Mouse (Mus musculus) T-helper 1 cell (primary cell): ENCODE data around the gene Eci3.
"Not testable (repeated sequence)": the region's sequence is repeated elsewhere in the genome, so short reads cannot be mapped to it uniquely, and the experiment has no call there.

Experiments
- in situ Hi-C: fragments of 300-600 bp; cut with MboI, MseI; formaldehyde crosslinking; loops from one replicate; pipeline ENCODE4 v1.15.1; 2025; ENCODE audit warnings: high pct_unique_total_duplicates

The Eci3 gene

DNA sequence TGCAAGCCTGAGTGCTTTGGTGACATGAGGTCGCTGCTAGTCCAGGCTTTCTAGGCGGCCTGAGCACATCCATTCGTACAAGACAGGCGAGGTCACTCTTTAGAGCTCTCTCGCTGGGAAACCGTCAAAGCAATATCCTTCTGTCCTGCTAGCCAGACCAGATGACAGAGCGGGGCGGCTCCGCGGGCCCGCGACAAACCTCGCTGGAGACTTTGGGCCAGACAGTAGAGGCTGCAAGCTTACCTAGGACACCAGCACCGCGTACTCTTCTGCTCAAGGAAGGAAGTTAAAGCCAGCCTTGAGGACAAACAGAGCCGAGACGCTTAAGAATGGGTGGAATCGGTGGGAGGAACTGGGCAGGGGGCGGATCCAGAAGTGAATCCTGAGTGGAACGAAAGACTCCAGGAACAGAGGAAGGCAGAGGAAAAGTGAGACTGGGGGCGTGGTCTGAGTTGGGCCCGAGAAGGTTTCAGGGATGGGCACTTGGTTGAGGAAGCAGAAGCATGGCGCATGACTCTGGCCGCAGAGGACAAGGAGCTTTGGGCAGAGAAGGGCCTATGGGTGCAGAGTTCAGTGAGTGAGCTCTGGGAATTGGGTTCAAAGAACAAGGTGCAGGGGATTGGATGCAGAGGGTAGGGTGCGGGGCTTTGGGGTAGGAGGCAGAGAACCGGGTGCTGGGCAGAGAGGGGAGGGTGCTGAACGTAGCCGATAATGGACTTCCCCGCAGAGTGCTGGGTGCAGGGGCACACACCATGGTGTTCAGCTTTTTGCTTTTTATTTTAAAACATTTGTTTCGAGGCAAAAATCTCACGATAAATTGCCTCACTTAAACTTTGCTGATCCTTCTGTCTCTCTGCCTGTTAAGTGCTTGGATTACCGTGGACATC, at the start of gene Eci3:
Eci3 (minus strand) TSS at position 300 of the 887 bp plus-strand sequence.
- in situ Hi-C loops: no loop called here

GRCm38 (mm10) chr13:34995925-34996324, 32.3 kb upstream of the Eci3 start:
- in situ Hi-C loops: loop anchor here (10.0 kb wide), 1 partner anchor 121 kb away; the partner anchor contains the start of gene Prpf4b

DNA sequence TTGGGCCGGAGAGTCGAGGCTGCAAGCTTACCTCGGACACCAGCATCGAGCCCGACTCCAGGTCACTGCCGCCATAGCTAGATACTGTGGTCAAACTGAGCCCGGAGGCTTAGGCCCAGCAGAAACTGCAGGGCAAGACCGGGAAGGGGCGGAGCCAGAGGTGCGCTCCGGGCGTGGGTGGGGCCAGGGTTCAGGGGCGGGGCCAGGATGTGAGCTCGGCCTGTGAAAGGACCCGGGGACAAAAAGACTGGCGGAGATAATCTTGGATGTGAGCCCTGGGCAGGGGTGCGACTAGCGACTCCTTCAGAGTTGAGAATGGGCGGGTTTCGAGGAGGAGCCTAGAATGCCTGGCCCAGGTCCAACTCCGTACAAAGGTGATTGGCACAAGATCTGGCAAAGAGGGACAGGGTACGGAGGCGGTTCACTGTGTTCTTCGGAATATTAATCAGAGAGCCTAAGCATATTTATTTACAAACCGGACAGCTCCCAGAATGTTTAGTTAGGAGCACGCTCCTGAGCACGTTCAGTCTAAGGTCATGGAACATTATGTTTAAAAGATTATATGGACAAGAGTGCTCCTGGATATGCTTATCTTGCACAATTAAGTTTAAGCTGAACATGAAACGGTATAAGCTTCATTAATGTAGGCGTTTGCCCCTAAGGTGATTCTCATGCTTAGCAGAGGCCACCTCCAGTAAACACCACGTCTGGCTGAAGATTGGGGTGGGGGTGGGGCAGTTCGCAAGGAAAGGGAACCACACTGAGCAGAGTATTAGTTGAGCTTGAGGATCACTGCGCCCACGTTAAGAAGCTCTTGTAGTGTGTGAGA, 30.6 kb upstream of the Eci3 start:
- in situ Hi-C loops: loop anchor here (10.0 kb wide), 1 partner anchor 119 kb away; the partner anchor contains the start of gene Prpf4b

DNA sequence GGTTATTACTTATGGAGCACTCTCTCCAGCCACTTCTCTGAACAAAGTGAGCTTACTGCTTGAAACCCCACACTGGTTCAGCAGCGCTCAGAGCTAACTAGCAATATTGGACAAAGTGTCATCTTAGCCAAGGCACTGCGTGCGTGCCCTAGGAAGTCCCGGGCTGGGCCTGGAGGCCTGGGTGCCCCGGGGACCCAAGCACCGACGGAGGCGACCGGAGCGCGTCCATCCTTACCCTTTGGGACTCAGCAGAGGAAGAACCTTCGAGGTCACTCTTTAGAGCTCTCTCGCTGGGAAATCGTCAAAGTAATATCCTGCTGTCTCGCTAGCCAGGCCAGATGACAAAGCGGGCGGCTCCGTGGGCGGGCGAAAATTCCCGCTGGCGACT, 30.0 kb upstream of the Eci3 start:
- in situ Hi-C loops: loop anchor here (10.0 kb wide), 1 partner anchor 119 kb away; the partner anchor contains the start of gene Prpf4b

DNA sequence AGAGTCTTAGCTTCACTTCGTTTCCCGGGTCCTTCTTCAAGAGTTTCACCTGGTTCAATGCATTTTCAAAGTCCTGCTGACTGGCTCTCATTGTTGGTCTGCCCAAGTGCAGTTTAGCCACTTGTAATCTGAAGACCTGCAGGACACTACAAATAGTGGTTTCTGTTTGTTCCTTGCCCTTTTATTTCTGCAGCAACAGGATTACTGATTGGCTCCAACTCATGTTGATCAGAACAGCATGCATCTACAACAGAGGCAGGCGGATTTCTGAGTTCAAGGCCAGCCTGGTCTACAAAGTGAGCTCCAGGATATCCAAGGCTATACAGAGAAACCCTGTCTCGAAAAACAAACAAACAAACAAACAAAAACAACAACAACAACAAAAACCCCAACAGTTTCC, 29.5 kb upstream of the Eci3 start:
- in situ Hi-C loops: loop anchor here (10.0 kb wide), 1 partner anchor 118 kb away; the partner anchor contains the start of gene Prpf4b

DNA sequence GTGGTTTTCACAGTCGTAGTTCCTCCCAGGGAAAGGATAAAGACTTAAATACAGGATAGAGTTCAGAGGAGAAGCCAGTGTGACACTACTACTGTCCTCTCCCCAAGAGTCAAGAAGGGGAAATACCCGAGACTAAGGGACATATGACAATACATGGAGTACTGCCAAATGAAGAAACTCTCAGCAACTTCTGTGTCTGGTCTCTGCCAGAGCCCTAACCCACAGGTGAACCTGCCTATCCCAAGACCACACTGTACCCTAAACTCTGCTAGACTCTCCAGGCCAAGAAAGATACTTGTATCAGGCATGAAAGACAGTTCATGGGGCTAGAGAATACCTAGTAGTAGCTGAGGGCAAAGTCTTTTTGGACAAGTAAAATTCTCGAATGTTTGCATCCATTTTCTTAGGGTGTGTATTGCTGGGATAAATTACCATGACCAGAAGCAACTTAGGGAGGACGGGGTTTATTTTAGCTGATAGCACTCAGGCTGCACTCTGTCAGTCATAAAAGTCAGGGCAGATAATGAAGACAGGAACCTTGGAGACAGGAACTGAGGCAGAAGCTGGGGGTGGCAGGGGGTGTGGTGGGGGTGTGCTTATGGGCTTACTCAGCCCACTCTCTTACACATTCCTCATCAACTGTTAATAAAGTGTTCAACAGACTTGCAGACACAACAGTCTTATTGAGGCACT, 28.1 kb upstream of the Eci3 start:
- in situ Hi-C loops: loop anchor here (10.0 kb wide), 1 partner anchor 117 kb away; the partner anchor contains the start of gene Prpf4b

DNA sequence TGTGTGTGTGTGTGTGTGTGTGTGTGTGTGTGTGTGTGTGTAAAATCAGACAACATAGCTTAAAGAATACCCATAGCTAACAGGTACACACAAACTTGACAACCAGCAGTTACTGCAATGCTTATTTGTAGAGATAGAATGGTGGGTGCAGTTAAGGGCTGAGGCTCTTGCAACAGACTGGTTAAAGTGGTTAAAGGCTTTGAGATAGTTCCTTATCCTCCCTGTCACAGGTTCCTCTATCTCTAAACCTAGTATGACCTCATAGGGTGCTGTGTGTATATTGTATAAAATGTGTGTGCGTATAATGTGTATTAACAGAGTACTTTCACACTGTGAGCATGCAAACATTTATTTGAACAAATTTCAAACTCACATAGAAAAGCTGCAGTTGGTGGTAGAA, 19.9 kb upstream of the Eci3 start:
- in situ Hi-C loops: not testable (repeated sequence)

GRCm38 (mm10) chr13:34978635-34979034, 15.0 kb upstream of the Eci3 start:
- in situ Hi-C loops: not testable (repeated sequence)

- in situ Hi-C loops: no loop called here
These were observed 13.8 kb upstream of the Eci3 start for GRCm38 (mm10) chr13:34977410-34977809.

- in situ Hi-C loops: no loop called here
These were observed 12.5 kb upstream of the Eci3 start for GRCm38 (mm10) chr13:34976116-34976515.

DNA sequence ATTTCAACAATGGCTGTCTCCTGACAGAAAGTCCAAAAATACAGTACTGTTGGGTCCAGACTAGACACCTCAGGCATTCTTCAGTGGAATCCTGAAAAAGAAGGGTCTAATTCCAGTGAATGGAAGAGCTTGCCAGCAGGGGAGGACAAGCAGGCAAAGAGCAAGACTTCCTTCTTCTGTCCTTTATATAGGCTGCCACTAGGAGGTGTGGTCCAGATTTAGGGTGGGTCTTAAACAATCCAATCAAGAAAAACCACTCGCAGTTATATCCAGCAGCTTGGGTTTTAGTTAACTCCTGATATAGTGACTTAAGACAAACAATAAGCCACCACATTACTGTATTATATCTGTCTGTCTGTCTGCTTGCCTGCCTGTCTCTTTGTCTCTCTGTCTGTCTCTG, 10.2 kb upstream of the Eci3 start:
- in situ Hi-C loops: no loop called here

DNA sequence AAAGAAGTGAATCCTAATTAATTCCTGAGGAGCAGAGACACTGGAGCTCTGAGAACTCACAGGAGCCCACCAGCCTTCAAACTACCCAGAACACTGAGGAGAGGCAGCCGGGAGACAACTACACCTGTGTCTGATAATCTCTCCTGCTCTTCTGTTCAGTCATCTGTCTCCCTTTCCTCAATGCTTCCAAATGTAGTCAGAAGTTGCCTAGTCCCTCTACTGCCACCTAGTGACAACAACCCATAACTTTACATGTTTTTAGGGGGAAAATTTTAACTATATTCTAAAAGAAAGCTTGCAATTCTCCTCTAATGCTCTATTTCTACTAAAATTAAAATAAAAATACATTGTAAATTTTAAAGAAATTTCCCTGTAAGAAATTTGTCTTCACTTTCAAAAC, 9.5 kb upstream of the Eci3 start:
- in situ Hi-C loops: no loop called here

- in situ Hi-C loops: not testable (repeated sequence)
These were observed 8.8 kb upstream of the Eci3 start for GRCm38 (mm10) chr13:34972456-34972855.

DNA sequence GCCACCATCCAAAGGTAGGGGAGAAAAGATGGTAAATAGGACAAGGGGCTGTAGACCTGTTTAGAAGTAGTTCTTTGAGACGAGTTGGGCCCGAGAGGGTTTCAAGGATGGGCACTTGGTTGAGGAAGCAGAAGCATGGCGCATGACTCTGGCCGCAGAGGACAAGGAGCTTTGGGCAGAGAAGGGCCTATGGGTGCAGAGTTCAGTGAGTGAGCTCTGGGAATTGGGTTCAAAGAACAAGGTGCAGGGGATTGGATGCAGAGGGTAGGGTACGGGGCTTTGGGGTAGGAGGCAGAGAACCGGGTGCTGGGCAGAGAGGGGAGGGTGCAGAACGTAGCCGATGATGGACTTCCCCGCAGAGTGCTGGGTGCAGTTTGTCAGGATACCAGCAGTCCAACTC, 2.0 kb upstream of the Eci3 start:
- in situ Hi-C loops: not testable (repeated sequence)

GRCm38 (mm10) chr13:34964866-34965265, 1.3 kb upstream of the Eci3 start:
- in situ Hi-C loops: no loop called here

GRCm38 (mm10) chr13:34964419-34964818, 809 bp upstream of the Eci3 start:
- in situ Hi-C loops: no loop called here

DNA sequence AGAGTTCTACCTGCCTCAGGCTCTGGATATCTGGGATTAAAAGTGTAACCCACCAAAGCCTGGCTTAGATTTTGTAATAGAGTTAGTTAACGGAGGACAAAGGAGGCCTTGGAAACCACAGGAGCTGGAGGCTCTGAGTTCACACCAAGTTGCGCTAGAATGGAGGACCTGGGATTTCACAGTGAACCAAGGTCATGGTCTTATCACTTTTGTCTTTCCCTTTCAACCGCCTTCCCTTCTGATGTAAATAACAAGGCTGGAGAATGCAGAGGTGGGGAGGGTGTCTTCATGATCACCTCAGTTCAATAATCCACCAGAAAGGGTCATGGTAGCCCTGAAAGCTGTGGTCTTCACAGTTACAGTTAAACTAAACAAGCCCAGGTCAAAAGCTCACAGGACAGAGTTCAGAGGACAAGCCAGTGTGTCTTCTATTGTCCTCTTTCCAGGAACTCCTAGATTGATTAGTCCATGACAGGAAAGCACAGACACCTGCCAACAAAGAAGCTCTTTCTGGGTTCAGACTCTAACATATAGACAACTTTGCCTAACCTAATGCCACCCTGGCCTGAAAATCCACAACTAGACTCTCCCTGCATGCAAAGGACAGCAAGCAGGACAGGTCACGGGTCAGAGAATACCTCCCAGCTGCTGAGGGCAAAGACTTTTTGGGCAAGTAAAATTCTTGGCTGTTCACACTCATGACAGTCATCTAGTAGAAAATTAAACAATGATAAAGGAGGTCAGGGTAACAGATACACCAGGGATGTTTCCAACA, 2.4 kb downstream of the Eci3 start:
- in situ Hi-C loops: no loop called here

DNA sequence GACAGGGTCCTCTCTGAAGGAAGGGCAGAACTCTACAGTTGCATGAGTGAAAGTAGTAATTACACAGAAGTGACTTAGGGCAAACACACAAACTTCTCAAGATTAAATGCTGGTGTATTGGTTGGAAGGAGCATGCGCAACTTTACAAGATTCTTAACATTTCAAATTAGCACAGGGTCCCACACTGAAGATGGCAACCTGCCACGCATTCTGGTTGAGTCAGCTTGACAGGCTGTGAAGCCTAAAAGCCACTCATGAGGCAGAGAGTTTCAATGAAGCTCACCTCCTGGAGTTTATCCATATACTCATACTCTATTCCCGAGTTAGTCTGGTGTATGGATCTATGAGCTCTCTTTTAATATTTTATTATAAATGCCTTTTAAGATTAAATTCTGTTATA, 5.5 kb downstream of the Eci3 start:
- in situ Hi-C loops: not testable (repeated sequence)

DNA sequence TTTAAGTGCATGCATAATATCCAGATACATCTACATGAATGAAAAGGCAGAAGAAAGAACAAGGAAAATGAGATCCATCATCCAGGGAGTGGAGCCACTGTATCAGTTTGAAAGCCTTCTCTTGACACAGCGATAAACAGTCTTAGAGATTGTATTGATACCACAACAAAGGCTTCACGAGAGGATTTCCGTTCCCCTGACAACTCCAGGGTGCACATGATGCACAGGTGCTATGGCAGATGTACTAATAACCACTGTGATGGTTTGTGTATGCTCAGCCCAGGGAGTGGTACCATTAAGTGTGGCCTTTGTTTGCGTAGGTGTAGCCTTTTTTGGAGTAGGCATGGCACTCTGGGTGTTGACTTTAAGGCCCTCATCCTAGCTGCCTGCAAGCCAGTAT, 6.7 kb downstream of the Eci3 start:
- in situ Hi-C loops: no loop called here

- in situ Hi-C loops: not testable (repeated sequence)
These were observed 12.2 kb downstream of the Eci3 start for GRCm38 (mm10) chr13:34951437-34951836.

- in situ Hi-C loops: no loop called here
These were observed 21.2 kb downstream of the Eci3 start for GRCm38 (mm10) chr13:34942370-34942769.
